Mouse (Mus musculus) forebrain, embryonic 16.5 days (tissue): Measurements from ENCODE around the gene Irak3. TPM values are rescaled to one million over a fixed set of nuclear protein-coding genes. Genes with fewer than 3 reads are reported as not detected.
"Not testable (repeated sequence)": the region's sequence is repeated elsewhere in the genome, so short reads cannot be mapped to it uniquely, and the experiment has no call there.

Experiments used
- ATAC-seq: fragments of 200-750 bp; cut with Nextera tagmentation; 2 replicates; pipeline ENCODE4 v1.8.0; 2017; ENCODE audit warnings: mild to moderate bottlenecking, moderate library complexity
- H3K27ac ChIP-seq: fragments of 300-500 bp; sonication (generic); 2 replicates; pipeline ENCODE4 v1.5.1; 2014; ENCODE audit warnings: low read length, control low read depth
- H3K27me3 ChIP-seq: fragments of 300-500 bp; sonication (generic); replicated peaks from 2 replicates; pipeline ENCODE4 v1.6.1; 2014; ENCODE audit warnings: low read length; ENCODE audit not compliant: control insufficient read depth, insufficient read depth
- H3K36me3 ChIP-seq: fragments of 300-500 bp; sonication (generic); 2 replicates; pipeline ENCODE4 v1.6.1; 2014; ENCODE audit not compliant: control insufficient read depth, insufficient read depth
- H3K4me1 ChIP-seq: fragments of 300-500 bp; sonication (generic); replicated peaks from 2 replicates; pipeline ENCODE4 v1.6.1; 2014; ENCODE audit warnings: low read length; ENCODE audit not compliant: control insufficient read depth, insufficient read depth
- H3K4me2 ChIP-seq: fragments of 300-500 bp; sonication (generic); 2 replicates; pipeline ENCODE4 v1.6.1; 2014; ENCODE audit warnings: mild to moderate bottlenecking, low read length, control low read depth
- H3K4me3 ChIP-seq: fragments of 300-500 bp; sonication (generic); replicated peaks from 2 replicates; pipeline ENCODE4 v1.5.1; 2014; ENCODE audit warnings: mild to moderate bottlenecking, low read length, control low read depth
- H3K9ac ChIP-seq: fragments of 300-500 bp; sonication (generic); replicated peaks from 2 replicates; pipeline ENCODE4 v1.6.1; 2014; ENCODE audit warnings: low read depth, low read length, control low read depth
- H3K9me3 ChIP-seq: fragments of 300-500 bp; sonication (generic); 2 replicates; pipeline ENCODE4 v1.6.1; 2016; ENCODE audit warnings: low read length; ENCODE audit not compliant: control insufficient read depth
- WGBS: fragments of 180-500 bp; shearing (Covaris S2); extraction: QIAGEN DNeasy Blood & Tissue Kit; methylation state at CpG from one replicate; pipeline ENCODE4 v1.1.7; 2014; 5-methylcytosine and 5-hydroxymethylcytosine counted together
- polyA plus RNA-seq: library from polyadenylated mRNA; unstranded; fragments of >200 nt; fragmentation: Nextera tagmentation; extraction: Ambion mirVana; gene quantifications from 2 replicates; pipeline ENCODE4 v1.2.1, GENCODE M21; 2015

The Irak3 gene
- polyA plus RNA-seq, 1 experiment from 2014 or later = 0.23 TPM

DNA sequence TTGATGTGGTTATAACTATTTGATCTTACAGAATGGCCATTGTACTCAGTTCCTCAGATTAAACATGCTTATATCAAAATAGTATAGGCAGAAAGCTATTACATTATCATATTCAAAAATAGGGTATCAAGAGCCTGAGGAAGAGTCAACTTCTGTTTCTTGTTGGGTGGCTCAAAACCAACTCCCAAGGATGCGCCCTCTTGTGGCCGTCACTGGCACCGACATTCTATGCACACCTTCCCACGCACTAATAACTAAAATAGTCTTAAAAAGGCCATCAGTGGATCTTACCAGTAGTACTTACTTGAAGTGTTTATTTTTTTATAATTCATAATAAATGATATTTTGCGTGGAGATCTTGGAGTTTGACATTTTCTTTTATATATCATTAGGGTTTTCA is 29.8 kb upstream of the Irak3 start:
- WGBS = 26% methylated on average over 5 of the region's 5 CpGs
- no peak overlapping the region for H3K9ac ChIP-seq
- peaks cover 7% of the 10 kb centered on the region; the same call in 1 of the 2 replicates for H3K36me3 ChIP-seq
- H3K4me1 ChIP-seq = peaks cover 14% of the 10 kb centered on the region
- H3K27me3 ChIP-seq = no peaks in the 10 kb centered on the region
- no peaks in the 10 kb centered on the region for H3K9me3 ChIP-seq
- H3K27ac ChIP-seq = no peak overlapping the region
- no peak for ATAC-seq
- H3K4me2 ChIP-seq = no peak overlapping the region
- H3K4me3 ChIP-seq = no peak overlapping the region

DNA sequence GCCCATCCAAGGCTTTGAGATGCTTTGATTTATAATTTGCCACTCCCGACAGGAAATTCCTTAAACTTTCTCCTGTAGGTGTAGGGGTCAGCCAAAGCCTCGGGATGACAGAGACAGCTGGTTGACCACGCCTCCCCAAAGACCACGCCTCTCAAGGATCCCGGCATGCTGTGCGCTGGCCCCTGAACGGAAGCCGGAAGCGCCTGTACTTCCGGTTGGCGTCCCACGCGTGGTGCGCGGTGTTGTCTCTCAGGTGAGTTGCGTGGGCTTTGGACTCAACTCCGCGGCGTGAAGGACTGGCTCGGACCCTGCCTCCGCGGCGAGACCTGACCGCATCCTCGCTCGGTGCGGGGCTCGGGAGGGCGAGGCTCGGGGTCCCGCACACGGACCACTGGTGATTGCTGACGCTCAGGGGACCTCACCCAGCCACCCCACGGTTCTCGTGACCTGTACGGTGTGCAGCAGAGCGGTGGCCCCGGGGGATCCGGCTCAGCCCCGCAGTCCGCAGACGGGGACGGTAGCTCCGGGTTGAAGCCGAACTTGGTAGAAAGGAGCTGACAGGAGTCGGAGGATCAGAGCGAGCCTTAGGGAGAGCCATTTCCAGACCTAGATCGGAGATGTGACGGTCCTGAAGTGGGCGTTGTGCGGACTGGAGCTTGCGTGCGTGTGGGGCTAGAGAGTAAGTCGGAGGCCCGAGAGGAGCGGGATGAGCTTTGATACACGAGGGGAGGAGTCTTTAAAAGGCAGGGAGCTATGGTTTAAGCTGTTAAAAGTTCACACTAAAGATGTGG is 25.1 kb upstream of the Irak3 start, which contains the start of gene Llph:
TSS of gene Llph (plus strand) at position 200 of the 791 bp plus-strand sequence.
- Histone ChIP-seq H3K4me3 (peak within 1 kb of the TSS; percentile 87), H3K4me1 (peaks cover 14% of the 10 kb centered on the region), H3K9ac (peak within 1 kb of the TSS; percentile 71), H3K27ac (peak within 1 kb of the TSS; percentile 13; the same call in 1 of the 2 replicates), H3K36me3 (peaks cover 7% of the 10 kb centered on the region; the same call in 1 of the 2 replicates), H3K27me3 (no peaks in the 10 kb centered on the region), H3K9me3 (no peaks in the 10 kb centered on the region), H3K4me2 (peak within 1 kb of the TSS; percentile 94)
- peak; percentile 95 for ATAC-seq
- under 1% methylated on average over 57 of the region's 57 CpGs for WGBS

DNA sequence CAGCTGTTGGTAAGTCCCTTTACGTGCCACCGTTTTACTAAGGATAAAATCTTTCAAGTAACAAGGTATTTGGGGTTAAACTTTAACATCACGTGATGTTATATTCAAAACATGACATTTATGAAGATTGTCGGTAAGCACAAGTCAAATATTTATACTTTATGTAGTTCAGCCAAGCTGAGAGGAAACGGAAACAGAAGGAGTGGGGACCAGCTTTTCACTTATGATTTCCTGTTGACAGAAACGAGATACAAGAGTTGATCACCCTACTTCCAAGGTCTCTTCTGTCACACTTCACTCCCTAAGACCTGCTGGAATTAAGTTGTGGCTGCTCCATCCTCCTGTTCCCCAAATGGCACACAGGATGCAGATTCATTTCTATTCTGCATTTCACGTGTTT is 18.8 kb upstream of the Irak3 start:
- no peaks in the 10 kb centered on the region for H3K9me3 ChIP-seq
- no peaks in the 10 kb centered on the region for H3K27me3 ChIP-seq
- H3K27ac ChIP-seq = no peak overlapping the region
- H3K4me2 ChIP-seq = no peak overlapping the region
- H3K36me3 ChIP-seq = peaks cover 5% of the 10 kb centered on the region
- no peak overlapping the region for H3K4me3 ChIP-seq
- ATAC-seq = no peak
- H3K4me1 ChIP-seq = no peaks in the 10 kb centered on the region
- H3K9ac ChIP-seq = no peak overlapping the region
- WGBS = 89% methylated on average over 7 of the region's 7 CpGs

DNA sequence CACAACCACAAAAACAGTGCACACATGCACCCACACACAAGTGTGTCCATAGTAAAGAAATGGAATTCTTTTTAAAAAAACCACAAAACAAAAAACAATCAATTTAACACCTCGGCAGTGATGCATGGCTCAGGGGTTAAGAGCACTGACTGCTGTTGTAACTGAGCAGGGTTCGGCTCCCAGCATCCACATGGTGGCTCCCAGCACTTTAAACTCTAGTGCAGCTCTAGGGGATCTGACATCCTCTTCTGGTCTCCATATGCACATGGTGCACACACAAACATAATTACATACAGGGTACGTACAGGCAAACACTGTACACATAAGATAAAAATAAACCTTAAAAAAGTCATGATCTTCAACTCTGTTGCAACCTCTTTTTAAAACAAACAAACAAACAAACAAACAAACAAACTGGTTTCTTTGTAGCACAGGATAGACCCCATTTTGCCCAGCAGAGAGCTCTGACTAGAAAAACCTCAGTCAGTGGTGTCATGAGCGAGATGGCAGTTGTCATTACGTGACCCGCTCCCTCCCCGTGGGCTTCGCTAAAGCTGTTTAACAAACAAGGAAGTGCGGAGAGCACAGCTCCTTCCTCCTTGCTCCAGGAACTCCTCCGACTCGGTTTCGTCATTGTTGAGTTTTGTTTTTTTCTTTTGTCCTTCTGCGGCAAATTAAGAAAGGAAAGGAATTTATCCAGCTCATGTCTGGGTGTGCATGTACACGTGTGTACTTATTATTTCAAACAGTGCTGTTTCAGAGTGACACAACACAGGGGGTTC is 17.8 kb upstream of the Irak3 start:
- WGBS = 90% methylated on average over 14 of the region's 14 CpGs
- H3K4me2 ChIP-seq = no peak overlapping the region
- H3K4me1 ChIP-seq = no peaks in the 10 kb centered on the region
- no peak overlapping the region for H3K4me3 ChIP-seq
- H3K9me3 ChIP-seq = no peaks in the 10 kb centered on the region
- no peak overlapping the region for H3K27ac ChIP-seq
- no peak overlapping the region for H3K9ac ChIP-seq
- H3K36me3 ChIP-seq = peaks cover 6% of the 10 kb centered on the region
- no peak for ATAC-seq
- H3K27me3 ChIP-seq = no peaks in the 10 kb centered on the region

DNA sequence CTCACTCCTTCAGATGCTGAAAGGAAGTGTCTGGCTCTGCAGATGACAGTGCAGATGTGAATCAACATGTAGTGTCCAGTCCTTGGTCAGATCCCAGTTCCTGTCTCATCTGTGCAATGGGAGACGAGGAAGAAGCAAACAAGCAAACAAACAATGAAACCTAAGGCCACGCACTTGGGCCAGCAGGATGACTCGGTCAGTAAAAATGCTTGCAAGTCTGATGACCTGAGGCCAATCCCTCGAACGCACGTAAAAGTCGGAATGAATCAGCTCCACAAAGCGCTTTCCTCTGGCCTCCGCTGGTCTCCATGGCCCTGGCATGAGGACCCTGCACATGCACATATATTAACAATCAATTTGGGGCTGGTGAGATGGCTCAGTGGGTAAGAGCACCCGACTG is 17.1 kb upstream of the Irak3 start:
- Histone ChIP-seq H3K4me3 (no peak overlapping the region), H3K9ac (no peak overlapping the region), H3K9me3 (no peaks in the 10 kb centered on the region), H3K27ac (no peak overlapping the region), H3K27me3 (no peaks in the 10 kb centered on the region), H3K4me1 (no peaks in the 10 kb centered on the region), H3K4me2 (no peak overlapping the region), H3K36me3 (peaks cover 6% of the 10 kb centered on the region)
- ATAC-seq = no peak
- 94% methylated on average over 10 of the region's 10 CpGs for WGBS

DNA sequence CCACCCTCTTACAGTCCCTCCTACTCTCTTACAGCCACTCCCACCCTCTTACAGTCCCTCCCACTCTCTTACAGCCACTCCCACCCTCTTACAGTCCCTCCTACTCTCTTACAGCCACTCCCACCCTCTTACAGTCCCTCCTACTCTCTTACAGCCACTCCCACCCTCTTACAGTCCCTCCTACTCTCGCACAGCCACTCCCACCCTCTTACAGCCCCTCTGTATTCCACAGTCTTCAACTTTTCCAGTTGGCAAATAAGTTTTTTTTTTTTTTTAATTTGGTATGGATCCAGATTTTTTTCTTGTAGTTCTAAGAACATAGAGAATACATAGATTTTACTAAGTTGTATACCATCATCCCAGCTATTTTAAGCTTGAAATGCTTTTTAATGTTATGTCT is 15.2 kb upstream of the Irak3 start:
- ATAC-seq, H3K27me3 ChIP-seq, H3K36me3 ChIP-seq, H3K4me1 ChIP-seq, H3K9ac ChIP-seq, H3K4me3 ChIP-seq, H3K27ac ChIP-seq, H3K4me2 ChIP-seq, H3K9me3 ChIP-seq: not testable (repeated sequence)
- WGBS = 77% methylated on average over 1 of the region's 1 CpGs

DNA sequence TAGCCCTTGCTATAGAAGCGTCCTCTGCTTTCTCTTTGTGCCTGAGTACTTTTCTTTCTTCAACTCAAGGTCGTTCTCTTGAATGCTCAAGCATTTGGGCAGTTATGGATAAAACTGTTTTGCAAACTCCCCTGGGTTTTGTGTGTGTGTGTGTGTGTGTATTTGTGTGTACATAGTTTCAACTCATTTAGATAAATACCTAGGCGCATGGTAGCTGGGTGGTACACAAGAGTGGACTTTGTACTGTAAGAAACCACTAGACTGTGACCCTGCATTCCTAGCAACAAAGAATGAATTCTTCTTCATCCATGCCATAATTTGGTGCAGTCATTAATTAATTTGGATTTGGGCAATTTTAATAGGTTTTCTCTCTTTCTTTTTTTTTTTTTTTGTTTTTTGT is 8.2 kb upstream of the Irak3 start:
- Histone ChIP-seq H3K4me3 (no peak overlapping the region), H3K9ac (no peak overlapping the region), H3K9me3 (no peaks in the 10 kb centered on the region), H3K4me1 (peaks cover 11% of the 10 kb centered on the region), H3K36me3 (no peaks in the 10 kb centered on the region), H3K27me3 (0 out of 2 replicates have a peak, but pooled peaks cover 4% of the 10 kb centered on the region), H3K27ac (no peak overlapping the region), H3K4me2 (peak overlapping the region; percentile 70; the same call in 1 of the 2 replicates)
- ATAC-seq = no peak
- WGBS = 85% methylated on average over 3 of the region's 3 CpGs

DNA sequence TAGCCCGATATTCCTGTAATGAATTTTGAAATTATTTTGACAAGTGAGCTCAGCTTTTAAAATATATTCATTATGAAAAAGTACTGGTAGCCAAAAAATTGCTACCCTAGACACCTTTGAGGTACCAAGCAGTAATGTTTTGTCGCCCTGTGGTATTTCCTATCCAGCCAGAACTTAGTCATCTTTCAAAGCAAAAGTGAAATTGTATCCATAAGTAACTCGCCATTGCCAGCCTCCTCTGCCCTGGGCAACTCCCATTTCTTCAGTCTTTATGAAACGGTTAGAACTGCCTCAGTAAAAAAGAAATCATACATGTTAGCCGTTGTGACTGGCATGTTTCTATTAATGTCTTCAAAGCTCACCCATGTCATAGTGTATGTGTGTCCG is 7.6 kb upstream of the Irak3 start:
- H3K4me3 ChIP-seq = peak overlapping the region; percentile 99
- H3K9ac ChIP-seq = no peak overlapping the region; the same call in 1 of the 2 replicates
- no peak overlapping the region for H3K27ac ChIP-seq
- WGBS = 66% methylated on average over 6 of the region's 6 CpGs
- H3K9me3 ChIP-seq = no peaks in the 10 kb centered on the region
- H3K36me3 ChIP-seq = no peaks in the 10 kb centered on the region
- H3K27me3 ChIP-seq = 0 out of 2 replicates have a peak, but pooled peaks cover 4% of the 10 kb centered on the region
- H3K4me2 ChIP-seq = peak overlapping the region; percentile 70
- ATAC-seq = no peak
- H3K4me1 ChIP-seq = peaks cover 11% of the 10 kb centered on the region
